Mouse (Mus musculus) embryonic facial prominence, embryonic 13.5 days (tissue): Measurements from ENCODE around the gene Rpl13a. TPM values are rescaled to one million over a fixed set of nuclear protein-coding genes. Genes with fewer than 3 reads are reported as not detected.
A peak's percentile ranks its signal among the peaks of the same experiment; 100 is the strongest.
"Not testable (repeated sequence)": the region's sequence is repeated elsewhere in the genome, so short reads cannot be mapped to it uniquely, and the experiment has no call there.

Experiments used
- ATAC-seq: fragments of 200-750 bp; cut with Nextera tagmentation; 2 replicates; pipeline ENCODE4 v1.8.0; 2017; ENCODE audit warnings: low read depth; ENCODE audit not compliant: insufficient number of reproducible peaks, insufficient read depth, low FRiP score, low TSS enrichment
- H3K27ac ChIP-seq: fragments of 300-500 bp; sonication (generic); 2 replicates; pipeline ENCODE4 v1.5.1; 2015; ENCODE audit warnings: moderate library complexity, mild to moderate bottlenecking, inconsistent platforms
- H3K27me3 ChIP-seq: fragments of 300-500 bp; sonication (generic); 2 replicates; pipeline ENCODE4 v1.6.1; 2015; ENCODE audit warnings: mild to moderate bottlenecking, inconsistent platforms
- H3K36me3 ChIP-seq: fragments of 300-500 bp; sonication (generic); 2 replicates; pipeline ENCODE4 v1.6.1; 2015; ENCODE audit warnings: mild to moderate bottlenecking, inconsistent platforms
- H3K4me1 ChIP-seq: fragments of 300-500 bp; sonication (generic); 2 replicates; pipeline ENCODE4 v1.6.1; 2015; ENCODE audit warnings: inconsistent platforms
- H3K4me2 ChIP-seq: fragments of 300-500 bp; sonication (generic); 2 replicates; pipeline ENCODE4 v1.6.1; 2015; ENCODE audit warnings: moderate library complexity, mild to moderate bottlenecking, inconsistent platforms
- H3K4me3 ChIP-seq: fragments of 300-500 bp; sonication (generic); 2 replicates; pipeline ENCODE4 v1.5.1; 2015; ENCODE audit warnings: mild to moderate bottlenecking, inconsistent platforms
- H3K9ac ChIP-seq: fragments of 300-500 bp; sonication (generic); 2 replicates; pipeline ENCODE4 v1.6.1; 2015; ENCODE audit warnings: mild to moderate bottlenecking, inconsistent platforms
- H3K9me3 ChIP-seq: fragments of 300-500 bp; sonication (generic); 2 replicates; pipeline ENCODE4 v1.6.1; 2016; ENCODE audit warnings: inconsistent platforms
- WGBS: fragments of 180-500 bp; shearing (Covaris S2); methylation state at CpG from one replicate; pipeline ENCODE4 v1.1.7; 2015; ENCODE audit warnings: mixed read lengths; 5-methylcytosine and 5-hydroxymethylcytosine counted together
- polyA plus RNA-seq: library from polyadenylated mRNA; unstranded; fragments of >200 nt; fragmentation: Nextera tagmentation; extraction: Ambion mirVana; gene quantifications from 2 replicates; pipeline ENCODE4 v1.2.1, GENCODE M21; 2015

Rpl13a gene
- polyA plus RNA-seq, 1 experiment from 2014 or later, result 1,588 TPM

GRCm38 (mm10) chr7:45155590-45155989 is 27.0 kb upstream of the Rpl13a start:
- Histone ChIP-seq H3K36me3 (peaks cover 35% of the 10 kb centered on the region), H3K27ac (peak overlapping the region; percentile 96; the same call in 1 of the 2 replicates), H3K4me2 (peak overlapping the region; percentile 79; the same call in 1 of the 2 replicates), H3K4me3 (no peak overlapping the region), H3K9me3 (no peaks in the 10 kb centered on the region), H3K9ac (no peak overlapping the region), H3K4me1 (peaks cover 25% of the 10 kb centered on the region), H3K27me3 (no peaks in the 10 kb centered on the region)
- ATAC-seq, result no peak
- 82% methylated on average over 9 of the region's 9 CpGs for WGBS

- ATAC-seq, result 0 out of 2 replicates have a peak, but pooled peaks have one; percentile 0
- 79% methylated on average over 12 of the region's 12 CpGs for WGBS
Observed at GRCm38 (mm10) chr7:45154993-45155514, 26.5 kb upstream of the Rpl13a start.

GRCm38 (mm10) chr7:45154096-45154992 is 25.8 kb upstream of the Rpl13a start, which contains the start of the genes Pih1d1 and Aldh16a1:
Pih1d1 (plus strand) TSS chr7:45154303.
Aldh16a1 (minus strand) TSS chr7:45154584.
- H3K27ac ChIP-seq, result peak within 1 kb of the TSS; percentile 96
- peak within 1 kb of the TSS; percentile 89 for H3K9ac ChIP-seq
- peak within 1 kb of the TSS; percentile 79 for H3K4me2 ChIP-seq
- H3K4me3 ChIP-seq, result peak within 1 kb of the TSS; percentile 64
- peaks cover 29% of the 10 kb centered on the region for H3K4me1 ChIP-seq
- peak; percentile 93 for ATAC-seq
- peaks cover 22% of the 10 kb centered on the region for H3K36me3 ChIP-seq
- H3K27me3 ChIP-seq, result no peaks in the 10 kb centered on the region
- no peaks in the 10 kb centered on the region for H3K9me3 ChIP-seq
- WGBS, result 4% methylated on average over 69 of the region's 69 CpGs

More at GRCm38 (mm10) chr7:45154993-45155514, 26.5 kb upstream of the Rpl13a start:
- no peaks in the 10 kb centered on the region for H3K27me3 ChIP-seq
- peak overlapping the region; percentile 49; the same call in 1 of the 2 replicates for H3K9ac ChIP-seq
- H3K4me1 ChIP-seq, result peaks cover 29% of the 10 kb centered on the region
- H3K9me3 ChIP-seq, result no peaks in the 10 kb centered on the region
- peak overlapping the region; percentile 64 for H3K4me3 ChIP-seq
- H3K4me2 ChIP-seq, result peak overlapping the region; percentile 79
- H3K27ac ChIP-seq, result peak overlapping the region; percentile 96
- H3K36me3 ChIP-seq, result peaks cover 30% of the 10 kb centered on the region

- Histone ChIP-seq H3K4me2 (peak overlapping the region; percentile 79), H3K4me3 (peak overlapping the region; percentile 64), H3K36me3 (peaks cover 16% of the 10 kb centered on the region), H3K27ac (peak overlapping the region; percentile 96), H3K27me3 (no peaks in the 10 kb centered on the region), H3K9ac (peak overlapping the region; percentile 89), H3K4me1 (peaks cover 29% of the 10 kb centered on the region), H3K9me3 (no peaks in the 10 kb centered on the region)
- no peak for ATAC-seq
- WGBS, result 3% methylated on average over 5 of the region's 5 CpGs
Observed at GRCm38 (mm10) chr7:45153586-45153985, 25.0 kb upstream of the Rpl13a start.

GRCm38 (mm10) chr7:45153052-45153451 is 24.5 kb upstream of the Rpl13a start:
- Histone ChIP-seq H3K9ac (peak overlapping the region; percentile 89; the same call in 1 of the 2 replicates), H3K36me3 (peaks cover 16% of the 10 kb centered on the region), H3K4me3 (peak overlapping the region; percentile 64; the same call in 1 of the 2 replicates), H3K4me2 (peak overlapping the region; percentile 79), H3K4me1 (peaks cover 29% of the 10 kb centered on the region)
- ATAC-seq, H3K27me3 ChIP-seq, H3K9me3 ChIP-seq, H3K27ac ChIP-seq: not testable (repeated sequence)
- WGBS, result 88% methylated on average over 2 of the region's 2 CpGs

GRCm38 (mm10) chr7:45151303-45151702 is 22.7 kb upstream of the Rpl13a start:
- no peak overlapping the region for H3K4me2 ChIP-seq
- H3K27ac ChIP-seq, result peak overlapping the region; percentile 62; the same call in 1 of the 2 replicates
- H3K36me3 ChIP-seq, result peaks cover 24% of the 10 kb centered on the region
- ATAC-seq, result no peak
- no peaks in the 10 kb centered on the region for H3K27me3 ChIP-seq
- WGBS, result 39% methylated on average over 11 of the region's 11 CpGs
- peaks cover 29% of the 10 kb centered on the region for H3K4me1 ChIP-seq
- no peak overlapping the region for H3K4me3 ChIP-seq
- H3K9me3 ChIP-seq, result no peaks in the 10 kb centered on the region
- H3K9ac ChIP-seq, result 0 out of 2 replicates have a peak overlapping the region, but pooled peaks have one; percentile 27

- Histone ChIP-seq H3K27me3 (no peaks in the 10 kb centered on the region), H3K4me3 (no peak overlapping the region), H3K36me3 (peaks cover 34% of the 10 kb centered on the region), H3K9me3 (no peaks in the 10 kb centered on the region), H3K9ac (0 out of 2 replicates have a peak overlapping the region, but pooled peaks have one; percentile 27), H3K4me2 (no peak overlapping the region), H3K4me1 (peaks cover 25% of the 10 kb centered on the region), H3K27ac (peak overlapping the region; percentile 62; the same call in 1 of the 2 replicates)
- 35% methylated on average over 4 of the region's 4 CpGs for WGBS
- ATAC-seq, result no peak
Observed at GRCm38 (mm10) chr7:45150321-45150720, 21.8 kb upstream of the Rpl13a start.

- H3K4me2 ChIP-seq, result no peak overlapping the region
- WGBS, result 63% methylated on average over 6 of the region's 6 CpGs
- H3K36me3 ChIP-seq, result peaks cover 42% of the 10 kb centered on the region
- H3K9ac ChIP-seq, result 0 out of 2 replicates have a peak overlapping the region, but pooled peaks have one; percentile 27
- no peaks in the 10 kb centered on the region for H3K9me3 ChIP-seq
- peaks cover 19% of the 10 kb centered on the region for H3K4me1 ChIP-seq
- no peaks in the 10 kb centered on the region for H3K27me3 ChIP-seq
- H3K27ac ChIP-seq, result no peak overlapping the region
- H3K4me3 ChIP-seq, result no peak overlapping the region
- no peak for ATAC-seq
Observed at GRCm38 (mm10) chr7:45149545-45149944, 21.0 kb upstream of the Rpl13a start.

- H3K36me3 ChIP-seq, result peaks cover 51% of the 10 kb centered on the region
- no peak overlapping the region for H3K9ac ChIP-seq
- H3K4me1 ChIP-seq, result peaks cover 18% of the 10 kb centered on the region
- H3K4me3 ChIP-seq, result no peak overlapping the region
- H3K4me2 ChIP-seq, result no peak overlapping the region
- no peak for ATAC-seq
- WGBS, result 69% methylated on average over 4 of the region's 4 CpGs
- H3K9me3 ChIP-seq, result no peaks in the 10 kb centered on the region
- no peaks in the 10 kb centered on the region for H3K27me3 ChIP-seq
- no peak overlapping the region for H3K27ac ChIP-seq
Observed at GRCm38 (mm10) chr7:45148534-45149098, 20.1 kb upstream of the Rpl13a start.

GRCm38 (mm10) chr7:45147899-45148298 is 19.3 kb upstream of the Rpl13a start:
- Histone ChIP-seq H3K36me3 (peaks cover 58% of the 10 kb centered on the region), H3K9me3 (no peaks in the 10 kb centered on the region), H3K4me3 (no peak overlapping the region), H3K4me2 (no peak overlapping the region), H3K27ac (no peak overlapping the region), H3K9ac (no peak overlapping the region), H3K27me3 (no peaks in the 10 kb centered on the region), H3K4me1 (peaks cover 13% of the 10 kb centered on the region)
- 94% methylated on average over 11 of the region's 11 CpGs for WGBS
- no peak for ATAC-seq

- Histone ChIP-seq H3K27me3 (no peaks in the 10 kb centered on the region), H3K27ac (no peak overlapping the region), H3K4me1 (peaks cover 13% of the 10 kb centered on the region), H3K9ac (no peak overlapping the region), H3K4me3 (no peak overlapping the region), H3K36me3 (peaks cover 64% of the 10 kb centered on the region), H3K9me3 (no peaks in the 10 kb centered on the region), H3K4me2 (no peak overlapping the region)
- WGBS, result 93% methylated on average over 11 of the region's 11 CpGs
- no peak for ATAC-seq
Observed at GRCm38 (mm10) chr7:45147267-45147666, 18.7 kb upstream of the Rpl13a start.
